Mouse (Mus musculus) neural tube, embryonic 11.5 days (tissue): ENCODE results near the gene Il10rb. TPM values are rescaled to one million over a fixed set of nuclear protein-coding genes. Genes with fewer than 3 reads are reported as not detected.

ENCODE experiments used
- ATAC-seq: fragments of 200-750 bp; cut with Nextera tagmentation; 2 replicates; pipeline ENCODE4 v1.8.0; 2017; ENCODE audit warnings: moderate number of reproducible peaks, mild to moderate bottlenecking, moderate TSS enrichment, moderate library complexity; ENCODE audit not compliant: insufficient read depth, low FRiP score, low TSS enrichment
- DNase-seq: peaks from one replicate; pipeline ENCODE4 v3.0.0-alpha.2; 2015; ENCODE audit warnings: low spot score
- H3K27ac ChIP-seq: fragments of 300-500 bp; sonication (generic); 2 replicates; pipeline ENCODE4 v1.5.1; 2014; ENCODE audit warnings: low read depth, mild to moderate bottlenecking, low read length
- H3K27me3 ChIP-seq: fragments of 300-500 bp; sonication (generic); 2 replicates; pipeline ENCODE4 v1.6.1; 2014; ENCODE audit warnings: mild to moderate bottlenecking, low read length, mixed read lengths; ENCODE audit not compliant: control insufficient read depth, insufficient read depth
- H3K36me3 ChIP-seq: fragments of 300-500 bp; sonication (generic); 2 replicates; pipeline ENCODE4 v1.6.1; 2014; ENCODE audit warnings: mild to moderate bottlenecking, low read length, moderate library complexity, mixed read lengths; ENCODE audit not compliant: control insufficient read depth, insufficient read depth
- H3K4me1 ChIP-seq: fragments of 300-500 bp; sonication (generic); 2 replicates; pipeline ENCODE4 v1.6.1; 2014; ENCODE audit warnings: low read length, mixed read lengths; ENCODE audit not compliant: control insufficient read depth, insufficient read depth
- H3K4me2 ChIP-seq: fragments of 300-500 bp; sonication (generic); 2 replicates; pipeline ENCODE4 v1.6.1; 2014; ENCODE audit warnings: low read depth, mild to moderate bottlenecking, moderate library complexity
- H3K4me3 ChIP-seq: fragments of 300-500 bp; sonication (generic); 2 replicates; pipeline ENCODE4 v1.5.1; 2014; ENCODE audit warnings: low read depth, low read length
- H3K9ac ChIP-seq: fragments of 300-500 bp; sonication (generic); 2 replicates; pipeline ENCODE4 v1.6.1; 2014; ENCODE audit warnings: mild to moderate bottlenecking, low read length
- H3K9me3 ChIP-seq: fragments of 300-500 bp; sonication (generic); 2 replicates; pipeline ENCODE4 v1.6.1; 2016; ENCODE audit warnings: low read length; ENCODE audit not compliant: control insufficient read depth
- WGBS: fragments of 180-500 bp; shearing (Covaris S2); extraction: QIAGEN DNeasy Blood & Tissue Kit; methylation state at CpG from one replicate; pipeline ENCODE4 v1.1.7; 2014; 5-methylcytosine and 5-hydroxymethylcytosine counted together
- polyA plus RNA-seq: library from polyadenylated mRNA; unstranded; fragments of >200 nt; fragmentation: Nextera tagmentation; extraction: Ambion mirVana; gene quantifications from 2 replicates; pipeline ENCODE4 v1.2.1, GENCODE M21; 2014

Il10rb gene
- polyA plus RNA-seq = 6.8 and 8.3 TPM in 2 replicates

DNA sequence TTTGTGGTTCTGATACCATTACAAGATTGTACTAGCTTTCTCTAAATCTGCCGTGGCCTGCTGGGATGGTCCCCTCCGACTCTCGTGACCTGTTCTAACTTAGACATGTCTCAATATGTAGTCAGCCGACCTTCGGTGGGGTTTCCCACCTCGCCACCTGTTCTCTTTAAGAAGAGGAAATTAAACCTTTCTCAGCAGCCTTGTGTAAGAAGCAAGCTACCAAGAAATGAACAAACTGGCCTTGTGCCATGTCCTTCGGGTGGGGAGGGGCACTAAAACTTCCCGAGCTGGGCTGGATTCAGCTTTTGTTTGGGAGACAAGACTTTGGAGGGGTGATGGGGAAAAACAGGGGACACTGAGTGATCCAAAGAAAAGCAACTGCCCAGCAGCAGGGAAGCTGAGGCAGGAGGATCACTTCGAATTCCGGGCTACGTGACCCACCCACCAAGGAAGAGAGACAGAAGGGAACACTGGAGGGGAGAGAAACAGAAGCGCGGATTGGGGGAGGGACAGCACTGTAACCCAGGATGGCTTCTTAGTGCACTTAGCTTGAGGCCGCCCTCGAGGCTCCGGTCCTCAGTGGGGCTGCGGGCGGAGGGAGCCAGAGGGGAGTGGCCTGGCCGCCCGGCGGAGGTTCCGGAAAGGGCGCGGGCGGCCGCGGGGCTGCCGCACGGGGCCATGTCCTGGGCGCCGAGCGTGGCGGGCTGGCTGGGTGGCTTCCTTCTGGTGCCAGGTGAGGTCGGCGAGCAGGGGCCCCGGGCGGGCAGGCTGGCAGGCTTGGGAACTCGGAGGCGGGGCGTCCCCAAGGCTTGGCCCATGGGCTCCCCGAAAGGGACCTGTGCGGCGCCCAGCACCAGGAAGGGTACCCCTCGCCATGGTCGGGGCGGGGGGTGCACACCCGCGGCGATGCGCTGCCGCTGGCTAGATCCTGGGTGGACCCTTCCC is at the start of gene Il10rb:
Gene Il10rb, plus strand, starts transcription at position 525 of the 945 bp plus-strand sequence.
- WGBS = 8% methylated on average over 47 of the region's 51 CpGs

DNA sequence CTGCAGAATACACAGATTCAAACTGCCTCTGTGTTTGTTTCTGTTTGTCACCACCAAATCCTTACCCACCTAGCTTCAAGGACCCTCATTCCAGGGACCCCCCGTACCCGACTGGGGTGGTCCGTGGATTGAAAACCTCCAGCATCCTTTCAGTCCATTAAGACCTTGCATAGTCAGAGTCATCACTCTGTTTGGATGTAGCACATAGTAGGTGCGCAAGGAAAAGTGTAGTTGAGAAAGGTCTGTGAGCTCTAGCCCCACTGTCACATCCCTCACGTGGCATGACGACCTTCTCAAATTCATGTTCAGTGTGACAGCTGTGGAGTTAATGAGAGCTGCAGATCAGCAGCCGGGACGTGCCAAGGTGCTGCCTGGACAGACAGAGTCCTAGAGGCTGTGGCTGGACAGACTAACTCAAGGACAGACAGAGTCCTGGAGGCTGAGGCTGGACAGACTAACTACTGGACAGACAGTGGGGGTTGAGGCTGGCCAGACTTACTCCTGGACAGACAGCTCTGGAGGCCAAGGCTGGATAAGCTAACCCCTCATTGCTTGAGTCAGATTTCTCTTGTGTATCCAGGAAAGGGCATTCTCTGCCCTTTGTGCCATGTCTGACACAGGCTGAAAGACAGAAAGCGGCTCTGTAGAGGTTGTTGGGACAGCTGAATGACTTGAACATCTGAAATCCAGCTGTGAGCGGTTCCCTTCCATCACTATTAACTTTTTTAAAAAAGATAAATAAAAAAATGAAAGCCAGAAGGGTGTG is 49.0 kb upstream of the Il10rb start:
- Histone ChIP-seq H3K4me3 (no peak overlapping the region), H3K27me3 (0 out of 2 replicates have a peak, but pooled peaks cover 6% of the 10 kb centered on the region), H3K4me1 (no peaks in the 10 kb centered on the region), H3K9me3 (no peaks in the 10 kb centered on the region), H3K27ac (no peak overlapping the region), H3K36me3 (no peaks in the 10 kb centered on the region), H3K9ac (no peak overlapping the region), H3K4me2 (no peak overlapping the region)
- no peak for ATAC-seq
- no peak for DNase-seq
- 81% methylated on average over 10 of the region's 10 CpGs for WGBS

More for the DNA sequence above, at the start of gene Il10rb:
- Histone ChIP-seq H3K27me3 (no peaks in the 10 kb centered on the region), H3K9me3 (no peaks in the 10 kb centered on the region), H3K4me1 (no peaks in the 10 kb centered on the region), H3K36me3 (peaks cover 3% of the 10 kb centered on the region; the same call in 1 of the 2 replicates), H3K27ac (no peak within 1 kb of the TSS), H3K4me2 (peak within 1 kb of the TSS; percentile 100), H3K4me3 (peak within 1 kb of the TSS; percentile 59), H3K9ac (peak within 1 kb of the TSS; percentile 70)
- DNase-seq (peak; percentile 58), ATAC-seq (peak; percentile 58; the same call in 1 of the 2 replicates)

DNA sequence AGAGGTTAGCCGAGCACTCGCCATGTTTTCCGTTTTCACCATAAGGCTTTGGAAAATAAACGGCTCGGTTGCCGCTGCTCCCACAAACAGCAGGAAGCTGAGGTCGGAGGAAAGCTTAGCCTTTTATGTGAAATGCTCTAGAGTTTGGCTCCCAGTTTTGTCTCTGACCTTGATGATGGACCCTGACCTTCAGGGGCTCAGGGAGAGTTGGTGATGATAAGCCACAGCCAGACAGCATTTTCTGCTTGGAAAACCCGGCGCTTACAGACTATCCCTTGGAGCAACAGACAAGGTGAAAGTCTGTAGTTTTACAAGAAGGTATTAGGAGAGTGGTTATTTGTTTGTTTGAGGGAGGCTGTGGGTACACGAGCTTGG is 48.5 kb upstream of the Il10rb start:
- DNase-seq (no peak), ATAC-seq (no peak)
- no peak overlapping the region for H3K4me3 ChIP-seq
- H3K4me2 ChIP-seq = no peak overlapping the region
- H3K4me1 ChIP-seq = no peaks in the 10 kb centered on the region
- no peak overlapping the region for H3K27ac ChIP-seq
- H3K9ac ChIP-seq = no peak overlapping the region
- 59% methylated on average over 10 of the region's 10 CpGs for WGBS
- no peaks in the 10 kb centered on the region for H3K9me3 ChIP-seq
- H3K27me3 ChIP-seq = 0 out of 2 replicates have a peak, but pooled peaks cover 5% of the 10 kb centered on the region
- no peaks in the 10 kb centered on the region for H3K36me3 ChIP-seq

GRCm38 (mm10) chr16:91358555-91358954 is 47.4 kb upstream of the Il10rb start:
- H3K27me3 ChIP-seq = 0 out of 2 replicates have a peak, but pooled peaks cover 4% of the 10 kb centered on the region
- H3K4me1 ChIP-seq = no peaks in the 10 kb centered on the region; the same call in 1 of the 2 replicates
- 45% methylated on average over 8 of the region's 8 CpGs for WGBS
- no peak overlapping the region for H3K4me2 ChIP-seq
- no peak overlapping the region for H3K4me3 ChIP-seq
- no peaks in the 10 kb centered on the region for H3K9me3 ChIP-seq
- DNase-seq = peak; percentile 51
- no peak overlapping the region for H3K27ac ChIP-seq
- no peak for ATAC-seq
- no peak overlapping the region for H3K9ac ChIP-seq
- no peaks in the 10 kb centered on the region for H3K36me3 ChIP-seq

GRCm38 (mm10) chr16:91359531-91359930 is 46.4 kb upstream of the Il10rb start:
- Histone ChIP-seq H3K9me3 (no peaks in the 10 kb centered on the region), H3K27ac (no peak overlapping the region), H3K9ac (no peak overlapping the region), H3K4me3 (no peak overlapping the region), H3K27me3 (0 out of 2 replicates have a peak, but pooled peaks cover 2% of the 10 kb centered on the region), H3K4me2 (no peak overlapping the region), H3K4me1 (no peaks in the 10 kb centered on the region; the same call in 1 of the 2 replicates), H3K36me3 (no peaks in the 10 kb centered on the region)
- WGBS = 95% methylated on average over 13 of the region's 13 CpGs
- DNase-seq (no peak), ATAC-seq (no peak)

DNA sequence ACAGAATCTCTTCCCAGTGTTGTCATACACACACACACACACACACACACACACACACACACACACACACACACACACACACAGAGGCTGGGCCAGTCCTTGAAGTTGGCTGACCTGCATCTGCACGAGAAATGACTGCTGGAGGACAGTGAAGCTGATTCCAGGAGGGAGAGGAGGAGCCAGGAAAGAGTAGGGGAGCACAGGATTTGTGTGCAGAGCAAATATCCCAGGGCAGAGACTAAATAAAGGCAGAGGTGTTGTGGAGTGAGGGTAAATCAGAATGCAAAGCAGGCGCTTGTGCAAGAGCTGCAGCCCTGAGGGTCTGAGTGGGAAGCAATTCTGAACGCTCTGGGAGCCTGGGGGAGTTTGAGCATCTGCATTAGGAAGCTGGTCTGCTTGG is 45.8 kb upstream of the Il10rb start:
- DNase-seq (no peak), ATAC-seq (no peak)
- Histone ChIP-seq H3K9me3 (no peaks in the 10 kb centered on the region), H3K4me1 (no peaks in the 10 kb centered on the region; the same call in 1 of the 2 replicates), H3K4me2 (no peak overlapping the region), H3K27ac (no peak overlapping the region), H3K9ac (no peak overlapping the region), H3K27me3 (0 out of 2 replicates have a peak, but pooled peaks cover 2% of the 10 kb centered on the region), H3K4me3 (no peak overlapping the region), H3K36me3 (no peaks in the 10 kb centered on the region)
- 78% methylated on average over 3 of the region's 3 CpGs for WGBS

DNA sequence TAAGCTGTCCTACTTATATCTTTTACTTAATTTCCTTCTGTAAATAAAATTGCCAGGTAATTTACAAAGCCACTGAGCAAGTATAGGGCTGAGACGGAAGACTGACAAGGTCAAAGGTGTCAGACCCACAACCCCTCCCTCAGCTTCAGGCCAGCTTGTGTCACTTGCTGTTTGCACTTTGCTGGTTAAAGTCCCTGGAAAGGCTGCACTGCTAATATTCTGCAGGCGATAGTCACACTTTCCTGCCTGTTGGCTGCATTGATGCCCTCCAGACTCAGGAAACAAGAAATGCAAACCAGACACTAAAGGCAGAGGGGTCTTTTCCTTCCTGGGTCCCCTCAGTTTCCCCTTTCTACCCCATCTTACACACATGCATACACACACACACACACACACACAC is 44.0 kb upstream of the Il10rb start:
- Histone ChIP-seq H3K36me3 (no peaks in the 10 kb centered on the region), H3K27me3 (0 out of 2 replicates have a peak, but pooled peaks cover 2% of the 10 kb centered on the region), H3K4me1 (no peaks in the 10 kb centered on the region; the same call in 1 of the 2 replicates), H3K4me3 (no peak overlapping the region), H3K27ac (no peak overlapping the region), H3K9me3 (no peaks in the 10 kb centered on the region), H3K4me2 (no peak overlapping the region), H3K9ac (no peak overlapping the region)
- DNase-seq (no peak), ATAC-seq (no peak)
- WGBS = 77% methylated on average over 2 of the region's 2 CpGs

GRCm38 (mm10) chr16:91362616-91363272 is 43.2 kb upstream of the Il10rb start:
- no peak for DNase-seq
- Histone ChIP-seq H3K27ac (no peak overlapping the region), H3K4me1 (no peaks in the 10 kb centered on the region; the same call in 1 of the 2 replicates), H3K4me2 (no peak overlapping the region), H3K27me3 (0 out of 2 replicates have a peak, but pooled peaks cover 2% of the 10 kb centered on the region), H3K36me3 (no peaks in the 10 kb centered on the region), H3K9me3 (no peaks in the 10 kb centered on the region), H3K9ac (no peak overlapping the region), H3K4me3 (no peak overlapping the region)
- no peak for ATAC-seq
- WGBS = 80% methylated on average over 12 of the region's 12 CpGs
